Mouse (Mus musculus): ENCODE measurements around the gene Gm10160. TPM values are rescaled to one million over a fixed set of nuclear protein-coding genes. Genes with fewer than 3 reads are reported as not detected.

The Gm10160 gene
- polyA plus RNA-seq, 2 experiments, result not detected

GRCm38 (mm10) chr7:81847010-81847409 is 8.6 kb downstream of the Gm10160 start:
- no peak for DNase-seq (ENCODE audit: low read depth in 3 of 3, low spot score in 3 of 3)
- 43% methylated on average over 8 of the region's 8 CpGs for WGBS (ENCODE audit: insufficient replicate concordance)

GRCm38 (mm10) chr7:81846008-81846407 is 9.6 kb downstream of the Gm10160 start:
- Histone ChIP-seq H3K4me2 (ENCODE audit: low read depth) (no peak overlapping the region), H3K36me3 (replicated peaks; ENCODE audit: control insufficient read depth, insufficient read depth, low read depth) (no peaks in the 10 kb centered on the region), H3K4me3 (ENCODE audit: insufficient read depth in 1 of 2, low read depth in 2 of 2, low read length in 2 of 2) (no peak overlapping the region), H3K9ac (replicated peaks) (no peak overlapping the region), H3K27me3 (ENCODE audit: control insufficient read depth, insufficient read depth, low read length) (no peaks in the 10 kb centered on the region; the same call in none of the 2 replicates), H3K27ac (no peak overlapping the region), H3K9me3 (ENCODE audit: control insufficient read depth, low read length) (no peaks in the 10 kb centered on the region), H3K4me1 (replicated peaks; ENCODE audit: control insufficient read depth in 2 of 2, insufficient read depth in 2 of 2, low read length in 1 of 2) (peaks cover 0 to 6% of the 10 kb centered on the region in 2 experiments; a peak in 1 of 4 replicates)
- TF ChIP-seq CTCF (IDR thresholded peaks at IDR 0.05; ENCODE audit: low read depth) (no peak), EP300 (IDR thresholded peaks at IDR 0.05; ENCODE audit: low read depth) (no peak)
- 68% methylated on average over 8 of the region's 8 CpGs for WGBS (ENCODE audit: insufficient replicate concordance)
- DNase-seq (ENCODE audit: low read depth in 3 of 3, low spot score in 3 of 3) (no peak), ATAC-seq (ENCODE audit: insufficient read depth) (no peak)

More at GRCm38 (mm10) chr7:81847010-81847409, 8.6 kb downstream of the Gm10160 start:
- no peak for TF ChIP-seq CTCF (IDR thresholded peaks at IDR 0.05; ENCODE audit: low read depth)
- TF ChIP-seq EP300 (IDR thresholded peaks at IDR 0.05; ENCODE audit: low read depth), result no peak
- peaks cover 0 to 10% of the 10 kb centered on the region in 2 experiments; a peak in 1 of 4 replicates for H3K4me1 ChIP-seq (replicated peaks; ENCODE audit: control insufficient read depth in 2 of 2, insufficient read depth in 2 of 2, low read length in 1 of 2)
- no peaks in the 10 kb centered on the region for H3K36me3 ChIP-seq (replicated peaks; ENCODE audit: control insufficient read depth, insufficient read depth, low read depth)
- no peak overlapping the region for H3K4me2 ChIP-seq (ENCODE audit: low read depth)
- no peak for ATAC-seq (ENCODE audit: insufficient read depth)
- H3K27me3 ChIP-seq (ENCODE audit: control insufficient read depth, insufficient read depth, low read length), result no peaks in the 10 kb centered on the region; the same call in none of the 2 replicates
- H3K4me3 ChIP-seq (ENCODE audit: insufficient read depth in 1 of 2, low read depth in 2 of 2, low read length in 2 of 2), result no peak overlapping the region
- no peaks in the 10 kb centered on the region for H3K9me3 ChIP-seq (ENCODE audit: control insufficient read depth, low read length)
- no peak overlapping the region for H3K27ac ChIP-seq
- no peak overlapping the region for H3K9ac ChIP-seq (replicated peaks)

GRCm38 (mm10) chr7:81845313-81845712 is 10.3 kb downstream of the Gm10160 start:
- Histone ChIP-seq H3K36me3 (replicated peaks; ENCODE audit: control insufficient read depth, insufficient read depth, low read depth) (no peaks in the 10 kb centered on the region), H3K4me3 (ENCODE audit: insufficient read depth in 1 of 2, low read depth in 2 of 2, low read length in 2 of 2) (no peak overlapping the region), H3K4me1 (replicated peaks; ENCODE audit: control insufficient read depth in 2 of 2, insufficient read depth in 2 of 2, low read length in 1 of 2) (peaks cover 0 to 6% of the 10 kb centered on the region in 2 experiments; a peak in 1 of 4 replicates), H3K4me2 (ENCODE audit: low read depth) (no peak overlapping the region), H3K27me3 (ENCODE audit: control insufficient read depth, insufficient read depth, low read length) (no peaks in the 10 kb centered on the region; the same call in none of the 2 replicates), H3K9ac (replicated peaks) (no peak overlapping the region), H3K9me3 (ENCODE audit: control insufficient read depth, low read length) (no peaks in the 10 kb centered on the region), H3K27ac (no peak overlapping the region)
- ATAC-seq (ENCODE audit: insufficient read depth) (no peak), DNase-seq (ENCODE audit: low read depth in 3 of 3, low spot score in 3 of 3) (no peak)
- no peak for TF ChIP-seq CTCF (IDR thresholded peaks at IDR 0.05; ENCODE audit: low read depth)
- no peak for TF ChIP-seq EP300 (IDR thresholded peaks at IDR 0.05; ENCODE audit: low read depth)
- 53% methylated on average over 3 of the region's 3 CpGs for WGBS (ENCODE audit: insufficient replicate concordance)

GRCm38 (mm10) chr7:81844801-81845200 is 10.8 kb downstream of the Gm10160 start:
- H3K9me3 ChIP-seq (ENCODE audit: control insufficient read depth, low read length), result no peaks in the 10 kb centered on the region
- no peaks in the 10 kb centered on the region for H3K36me3 ChIP-seq (replicated peaks; ENCODE audit: control insufficient read depth, insufficient read depth, low read depth)
- DNase-seq (ENCODE audit: low read depth in 3 of 3, low spot score in 3 of 3), result no peak
- no peak for ATAC-seq (ENCODE audit: insufficient read depth)
- TF ChIP-seq EP300 (IDR thresholded peaks at IDR 0.05; ENCODE audit: low read depth) (no peak), CTCF (IDR thresholded peaks at IDR 0.05; ENCODE audit: low read depth) (no peak)
- 71% methylated on average over 11 of the region's 11 CpGs for WGBS (ENCODE audit: insufficient replicate concordance)
- H3K27me3 ChIP-seq (ENCODE audit: control insufficient read depth, insufficient read depth, low read length), result no peaks in the 10 kb centered on the region; the same call in none of the 2 replicates
- peaks cover 0 to 6% of the 10 kb centered on the region in 2 experiments; a peak in 1 of 4 replicates for H3K4me1 ChIP-seq (replicated peaks; ENCODE audit: control insufficient read depth in 2 of 2, insufficient read depth in 2 of 2, low read length in 1 of 2)
- H3K4me3 ChIP-seq (ENCODE audit: insufficient read depth in 1 of 2, low read depth in 2 of 2, low read length in 2 of 2), result no peak overlapping the region
- H3K4me2 ChIP-seq (ENCODE audit: low read depth), result no peak overlapping the region
- no peak overlapping the region for H3K9ac ChIP-seq (replicated peaks)
- H3K27ac ChIP-seq, result no peak overlapping the region

- DNase-seq (ENCODE audit: low read depth in 3 of 3, low spot score in 3 of 3), result no peak
- H3K4me2 ChIP-seq (ENCODE audit: low read depth), result no peak overlapping the region
- H3K4me1 ChIP-seq (replicated peaks; ENCODE audit: control insufficient read depth in 2 of 2, insufficient read depth in 2 of 2, low read length in 1 of 2), result peaks cover 0 to 5% of the 10 kb centered on the region in 2 experiments; a peak in 1 of 4 replicates
- no peak for TF ChIP-seq CTCF (IDR thresholded peaks at IDR 0.05; ENCODE audit: low read depth)
- H3K36me3 ChIP-seq (replicated peaks; ENCODE audit: control insufficient read depth, insufficient read depth, low read depth), result no peaks in the 10 kb centered on the region
- H3K27ac ChIP-seq, result no peak overlapping the region
- no peak overlapping the region for H3K4me3 ChIP-seq (ENCODE audit: insufficient read depth in 1 of 2, low read depth in 2 of 2, low read length in 2 of 2)
- no peaks in the 10 kb centered on the region for H3K27me3 ChIP-seq (ENCODE audit: control insufficient read depth, insufficient read depth, low read length)
- ATAC-seq (ENCODE audit: insufficient read depth), result no peak
- H3K9me3 ChIP-seq (ENCODE audit: control insufficient read depth, low read length), result no peaks in the 10 kb centered on the region
- WGBS (ENCODE audit: insufficient replicate concordance), result 75% methylated on average over 8 of the region's 8 CpGs
- no peak overlapping the region for H3K9ac ChIP-seq (replicated peaks)
Observed at GRCm38 (mm10) chr7:81843903-81844302, 11.7 kb downstream of the Gm10160 start.

All from liver, embryonic 14.5 days (tissue).